Mouse (Mus musculus): Measurements from ENCODE around the gene Auts2. TPM values are rescaled to one million over a fixed set of nuclear protein-coding genes. Genes with fewer than 3 reads are reported as not detected.

Auts2 gene
- total RNA-seq, 2 experiments from 2014 or later, result 3.3 TPM; not detected in 1

DNA sequence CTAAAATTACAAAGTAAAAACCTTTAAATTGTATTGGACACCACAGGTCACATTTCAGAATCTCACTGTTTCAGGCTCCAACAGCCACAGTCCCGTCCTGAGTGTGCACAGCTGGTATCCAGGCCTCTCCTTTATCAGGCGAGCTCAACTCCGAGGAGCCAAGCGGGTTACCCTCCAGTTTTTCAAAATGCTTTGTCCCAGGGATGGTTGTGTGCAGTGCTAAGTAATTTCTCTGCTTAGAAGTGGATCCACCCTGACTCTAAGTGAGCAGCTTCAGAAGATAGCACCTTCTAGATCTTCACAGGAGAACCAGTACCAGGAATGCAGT is 381.0 kb downstream of the Auts2 start:
- ATAC-seq (replicated peaks; ENCODE audit: low FRiP score, low TSS enrichment, poor library complexity, severe bottlenecking), result no peak

DNA sequence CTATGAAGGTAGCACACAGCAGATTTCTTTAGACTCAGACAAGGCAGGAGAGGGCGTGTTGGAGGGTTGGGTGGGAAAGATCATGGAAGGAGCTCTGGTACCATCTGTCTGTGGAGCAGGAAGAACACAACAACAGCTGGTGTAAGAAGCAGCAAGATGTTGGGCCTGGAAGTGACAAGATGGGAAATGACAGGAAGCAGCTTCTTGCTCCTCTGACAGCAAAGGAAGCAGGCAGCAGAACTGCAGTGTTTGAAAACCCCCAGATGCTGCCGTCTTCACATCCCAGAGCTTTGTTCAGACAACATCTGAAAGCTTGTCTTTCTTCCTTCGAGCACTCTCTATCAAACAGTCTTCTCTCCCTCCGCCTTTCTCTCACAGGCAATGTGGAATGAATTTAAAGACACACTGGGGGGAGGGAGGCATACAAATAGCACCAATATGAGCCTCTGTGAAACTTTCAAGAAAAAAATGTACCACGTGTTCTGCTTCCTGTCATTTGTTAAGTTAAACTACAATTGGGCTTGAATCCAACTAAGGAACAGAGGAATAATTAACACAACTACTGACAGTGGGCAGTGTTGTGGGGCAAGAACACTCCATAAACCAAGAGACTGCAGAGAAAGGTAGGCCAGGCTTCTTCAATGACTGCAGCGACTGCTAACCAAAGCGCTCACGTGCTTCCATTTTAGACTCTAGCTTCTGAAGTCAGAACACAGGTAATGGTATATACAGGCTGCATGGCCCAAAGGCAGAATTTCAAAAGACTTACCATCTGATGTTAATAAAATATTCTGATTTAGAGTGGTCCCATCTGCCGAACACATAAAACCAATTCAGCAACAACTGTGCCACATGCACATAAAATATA is 381.6 kb downstream of the Auts2 start:
- ATAC-seq (replicated peaks; ENCODE audit: low FRiP score, low TSS enrichment, poor library complexity, severe bottlenecking), result no peak

DNA sequence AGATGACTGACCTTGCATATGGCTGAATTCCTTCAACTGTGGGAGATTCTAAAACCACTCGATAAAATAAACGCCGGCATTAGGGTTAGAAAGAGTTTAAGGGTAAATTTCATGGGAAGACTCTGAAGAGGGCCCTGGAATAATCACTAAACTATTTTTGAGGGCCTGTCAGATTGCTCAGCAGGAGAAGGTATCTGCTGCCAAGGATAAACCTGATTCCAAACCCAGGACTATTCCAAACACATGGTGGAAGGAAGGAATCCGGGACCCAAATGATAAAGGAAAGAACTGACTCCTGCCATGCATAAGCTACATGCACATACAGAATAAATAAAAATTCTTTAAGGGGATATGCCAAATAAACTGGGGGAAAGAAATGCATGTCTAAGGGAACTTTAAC is 399.0 kb downstream of the Auts2 start:
- ATAC-seq (replicated peaks; ENCODE audit: low FRiP score, low TSS enrichment, poor library complexity, severe bottlenecking), result no peak

DNA sequence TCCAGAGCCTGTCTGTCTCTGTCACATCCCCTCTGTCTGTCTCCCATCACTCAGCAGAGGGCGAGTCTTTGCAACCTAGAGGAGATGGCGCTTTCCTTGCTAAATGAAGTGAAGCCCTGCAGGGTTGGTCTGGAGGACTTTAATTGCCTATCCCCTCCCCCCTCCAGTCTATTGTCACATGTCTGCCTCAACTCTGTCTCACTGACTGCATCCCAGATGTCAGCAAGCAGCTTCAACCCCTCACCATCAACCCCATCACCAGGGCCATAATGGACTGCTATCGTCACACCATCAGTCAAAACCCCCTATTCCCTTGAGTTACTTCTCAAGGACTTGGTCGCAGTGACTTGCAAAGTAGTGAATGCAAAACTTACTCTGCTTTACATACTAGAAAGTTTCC is 402.3 kb downstream of the Auts2 start:
- no peak for ATAC-seq (replicated peaks; ENCODE audit: low FRiP score, low TSS enrichment, poor library complexity, severe bottlenecking)

DNA sequence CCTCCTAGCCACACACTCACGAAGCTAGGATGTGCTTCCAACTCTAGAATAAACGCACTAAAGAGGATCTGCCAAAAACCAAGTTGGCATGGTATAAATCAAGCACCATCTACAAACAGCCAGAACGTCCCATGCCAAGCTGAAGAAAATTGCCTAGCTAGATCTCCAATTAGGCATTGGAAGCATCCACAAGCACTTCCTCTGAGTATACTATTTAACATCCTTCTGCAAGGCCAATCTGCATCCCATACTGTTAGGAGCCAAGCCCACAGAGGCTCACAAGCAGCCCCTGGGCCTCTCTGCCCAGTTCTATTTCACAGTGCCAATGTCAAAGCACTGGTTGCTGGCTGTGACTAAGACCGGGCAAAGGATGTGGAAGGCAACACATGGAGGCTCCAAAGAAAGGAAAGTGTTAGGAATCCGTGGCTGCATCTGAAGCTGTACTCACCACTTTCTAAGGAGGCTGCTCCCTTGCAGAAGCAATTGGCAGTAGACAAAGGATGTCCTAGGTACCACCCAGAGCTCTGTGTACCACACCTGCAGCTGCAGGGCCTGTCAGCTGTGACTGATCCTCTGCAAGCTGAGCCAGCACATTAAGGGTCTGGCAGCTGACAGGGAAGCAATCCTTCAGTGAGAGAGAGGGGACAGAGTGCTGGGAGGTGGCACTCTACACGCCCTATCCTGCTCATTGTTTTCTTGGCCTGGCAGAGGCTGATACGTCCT is 407.0 kb downstream of the Auts2 start:
- ATAC-seq (replicated peaks; ENCODE audit: low FRiP score, low TSS enrichment, poor library complexity, severe bottlenecking), result no peak

DNA sequence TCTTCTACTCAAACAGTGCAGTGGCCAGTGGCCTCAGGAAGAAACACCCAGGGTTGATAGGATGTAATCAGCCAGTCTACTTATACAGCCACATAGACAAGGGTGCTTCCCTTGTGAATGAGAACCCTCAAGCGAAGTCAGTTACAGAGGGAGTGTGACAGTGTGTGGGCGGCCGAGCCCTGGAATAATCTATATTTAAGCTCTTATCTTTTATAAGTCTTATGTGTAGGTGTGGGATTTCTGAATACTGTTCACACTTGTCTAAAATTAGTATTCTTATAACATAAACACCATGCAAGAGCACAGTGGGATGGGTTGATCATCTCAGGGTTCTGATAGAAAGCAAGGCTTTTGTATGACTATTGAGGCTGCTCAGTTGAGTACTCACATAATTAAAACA is 411.2 kb downstream of the Auts2 start:
- no peak for ATAC-seq (replicated peaks; ENCODE audit: low FRiP score, low TSS enrichment, poor library complexity, severe bottlenecking)

DNA sequence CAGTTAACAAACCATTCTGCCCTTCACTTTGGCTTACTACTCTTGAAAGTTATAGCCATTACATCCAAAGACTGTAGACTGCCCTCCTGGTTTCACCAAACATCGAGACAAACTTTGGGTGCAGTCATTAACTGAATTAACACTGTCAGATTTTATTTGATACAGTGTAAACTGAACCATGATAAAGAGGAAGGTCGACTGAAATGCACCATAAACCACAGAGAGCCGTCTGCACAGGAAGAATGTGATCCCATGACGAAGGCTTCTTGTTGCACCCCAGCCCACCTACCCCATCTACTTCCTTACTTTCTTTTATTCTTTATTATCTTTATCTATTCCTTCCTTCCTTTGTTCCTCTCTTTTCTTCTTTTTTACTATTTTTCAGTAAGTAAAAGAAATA is 412.6 kb downstream of the Auts2 start:
- ATAC-seq (replicated peaks; ENCODE audit: low FRiP score, low TSS enrichment, poor library complexity, severe bottlenecking), result no peak

DNA sequence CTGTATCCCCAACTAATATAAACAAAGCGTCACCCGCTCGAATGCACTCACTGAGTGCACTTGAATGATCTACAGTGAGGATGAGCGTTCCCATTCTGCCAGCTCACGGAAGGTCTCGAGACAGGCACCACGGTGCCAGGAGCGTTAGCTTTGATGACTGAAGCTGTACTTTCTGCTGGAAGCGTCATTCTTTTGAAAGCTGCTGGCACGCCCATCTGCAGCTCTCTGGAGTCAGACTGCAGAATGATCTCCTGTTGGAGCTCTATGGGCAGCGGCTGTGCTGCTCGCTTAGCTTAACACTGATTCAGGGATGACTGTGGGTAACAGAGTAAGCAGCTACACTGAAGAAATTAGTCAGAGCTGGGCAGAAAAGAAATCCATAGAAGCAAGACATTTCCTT is 416.5 kb downstream of the Auts2 start:
- no peak for ATAC-seq (replicated peaks; ENCODE audit: low FRiP score, low TSS enrichment, poor library complexity, severe bottlenecking)

DNA sequence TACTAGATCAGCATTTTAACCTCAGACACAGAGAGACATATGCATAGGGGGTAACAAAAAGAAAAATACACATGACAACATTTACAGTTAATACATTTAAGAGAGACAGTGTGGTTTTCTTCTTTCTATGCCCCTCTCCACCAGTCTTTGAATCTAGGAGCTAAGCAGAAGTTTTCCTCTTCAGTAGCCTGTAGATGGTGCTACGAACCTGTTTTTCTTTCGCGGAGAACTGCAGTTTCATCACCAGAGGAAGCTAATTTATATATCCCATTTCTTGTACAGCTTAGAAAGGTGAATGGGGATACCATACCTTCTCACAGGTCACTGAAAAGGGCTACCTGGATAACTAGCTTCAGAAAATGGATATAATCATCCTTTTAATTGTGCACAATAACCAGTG is 427.5 kb downstream of the Auts2 start:
- ATAC-seq (replicated peaks; ENCODE audit: low FRiP score, low TSS enrichment, poor library complexity, severe bottlenecking), result no peak

DNA sequence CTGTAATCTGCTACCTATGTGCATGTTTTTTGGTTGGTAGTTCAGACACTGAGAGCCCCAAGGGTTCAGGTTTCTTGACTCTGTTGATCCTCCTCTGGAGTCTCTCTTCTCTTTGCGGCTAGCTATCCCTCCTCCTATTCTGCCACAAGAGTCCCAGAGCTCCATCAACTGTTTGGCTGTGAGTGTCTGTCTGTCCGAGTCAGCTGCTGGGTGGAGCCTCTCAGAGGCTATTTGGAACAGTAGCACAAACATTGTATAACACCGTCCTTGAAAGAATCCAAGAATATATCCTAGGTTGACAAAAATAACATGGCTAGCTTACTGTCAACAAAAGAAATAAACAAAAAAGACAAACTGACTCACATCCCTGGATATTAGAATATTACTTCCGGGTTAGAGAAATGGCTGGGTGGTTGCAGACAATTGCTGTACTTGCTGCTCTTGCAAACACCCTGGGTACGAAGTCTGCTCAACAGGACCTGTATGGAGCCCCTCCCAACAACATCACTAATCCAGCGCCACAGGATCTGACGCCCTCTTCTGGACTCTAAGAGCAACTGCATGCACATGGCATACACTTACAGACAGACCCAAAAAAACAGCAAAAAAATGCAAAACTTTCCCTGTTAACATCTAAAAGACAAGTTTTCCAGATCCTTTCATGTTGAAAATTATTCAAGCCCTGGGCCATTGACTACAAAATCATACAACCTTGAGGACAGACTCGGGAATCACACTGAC is 428.4 kb downstream of the Auts2 start:
- ATAC-seq (replicated peaks; ENCODE audit: low FRiP score, low TSS enrichment, poor library complexity, severe bottlenecking), result no peak

DNA sequence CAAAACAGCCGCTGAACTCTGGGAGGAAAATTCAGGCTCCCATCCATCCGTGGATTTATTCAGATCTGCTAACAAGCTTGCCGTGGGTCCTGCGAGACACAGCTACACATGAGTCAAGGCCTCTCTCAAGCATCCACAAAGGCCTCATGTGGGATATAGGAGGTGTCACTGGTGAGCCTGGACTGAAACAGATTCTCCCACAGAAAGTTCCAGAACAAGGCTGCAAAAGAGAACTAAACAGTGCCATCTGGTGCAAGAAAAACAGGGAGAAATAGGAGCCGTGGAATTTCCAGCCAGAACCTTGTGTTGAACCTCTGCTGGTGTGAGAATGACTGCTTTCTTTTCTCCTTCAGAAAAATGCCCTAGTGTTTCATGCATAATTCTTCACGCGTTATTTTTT is 429.7 kb downstream of the Auts2 start:
- ATAC-seq (replicated peaks; ENCODE audit: low FRiP score, low TSS enrichment, poor library complexity, severe bottlenecking), result no peak

DNA sequence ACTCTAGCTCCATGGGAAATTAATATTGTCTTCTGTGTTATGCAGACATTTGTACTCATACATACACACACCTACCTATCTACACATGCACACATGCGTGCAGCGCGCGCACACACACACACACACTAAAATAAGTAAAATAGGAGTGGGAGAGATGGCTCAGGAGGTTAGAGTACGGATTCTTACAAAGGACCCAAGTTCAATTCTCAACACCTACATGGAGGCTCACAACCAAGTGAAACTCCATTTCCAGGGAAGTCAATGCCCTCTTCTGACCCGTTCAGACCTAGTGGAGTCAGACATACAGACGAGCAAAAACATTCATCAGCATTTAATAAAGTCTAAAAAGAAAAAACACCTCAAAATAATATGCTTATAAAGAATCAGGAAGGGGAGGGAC is 430.5 kb downstream of the Auts2 start:
- no peak for ATAC-seq (replicated peaks; ENCODE audit: low FRiP score, low TSS enrichment, poor library complexity, severe bottlenecking)

DNA sequence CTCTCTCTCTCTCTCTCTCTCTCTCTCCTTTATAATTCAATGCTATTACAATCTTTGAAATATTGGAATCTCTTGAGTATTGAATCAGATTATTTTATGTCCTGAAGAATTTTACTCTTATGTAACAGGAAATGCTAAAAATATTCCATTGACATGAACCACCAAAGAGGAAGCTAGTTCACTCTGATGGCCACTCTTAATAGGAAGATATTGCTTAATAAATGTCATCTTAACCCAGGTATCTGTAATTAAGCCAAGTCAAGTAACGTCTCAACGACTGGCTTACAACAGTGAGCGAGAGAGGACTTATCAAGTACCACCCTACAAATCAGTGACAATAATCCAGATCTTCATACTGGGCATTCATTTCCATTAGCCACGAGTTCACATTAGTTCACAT is 440.7 kb downstream of the Auts2 start:
- no peak for ATAC-seq (replicated peaks; ENCODE audit: low FRiP score, low TSS enrichment, poor library complexity, severe bottlenecking)

DNA sequence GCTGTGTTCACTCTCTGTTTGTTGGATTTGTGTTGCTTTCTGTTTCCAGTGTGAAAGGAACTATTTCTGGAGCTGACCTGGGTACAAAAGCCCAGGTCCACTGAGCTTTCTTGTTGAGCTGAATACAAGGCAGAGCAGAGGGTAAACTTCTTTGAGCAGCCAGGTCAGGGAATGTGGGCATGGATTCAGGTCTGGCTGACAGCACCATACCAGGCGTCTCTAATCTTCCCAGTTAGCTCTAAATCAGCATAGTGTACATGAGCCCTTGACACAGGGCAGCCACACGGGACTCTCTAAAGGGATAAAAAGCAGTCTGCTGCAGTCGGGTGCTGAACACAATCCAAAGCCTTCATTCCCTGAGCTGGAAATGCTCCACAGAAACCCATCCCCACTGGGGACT is 444.7 kb downstream of the Auts2 start:
- ATAC-seq (replicated peaks; ENCODE audit: low FRiP score, low TSS enrichment, poor library complexity, severe bottlenecking), result no peak

DNA sequence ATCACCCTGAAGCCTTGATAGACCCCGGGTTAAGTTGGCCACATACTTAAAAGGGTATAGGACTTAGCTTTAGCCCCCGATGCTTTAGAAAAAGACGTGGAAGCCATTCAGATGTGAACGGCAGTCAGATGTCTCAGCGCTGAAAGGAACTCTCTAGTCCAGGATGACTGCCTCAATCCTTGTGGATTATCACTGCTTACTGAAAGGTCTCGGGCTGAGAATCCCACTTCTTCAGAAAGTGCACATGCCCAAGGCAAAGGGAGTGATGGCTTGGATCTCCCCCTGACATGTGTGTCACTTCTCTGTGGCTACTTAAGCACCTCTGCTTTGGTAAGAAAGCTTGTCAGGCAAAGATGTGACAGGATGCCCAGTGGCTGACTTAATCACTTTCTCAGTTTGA is 450.4 kb downstream of the Auts2 start:
- ATAC-seq (replicated peaks; ENCODE audit: low FRiP score, low TSS enrichment, poor library complexity, severe bottlenecking), result no peak

DNA sequence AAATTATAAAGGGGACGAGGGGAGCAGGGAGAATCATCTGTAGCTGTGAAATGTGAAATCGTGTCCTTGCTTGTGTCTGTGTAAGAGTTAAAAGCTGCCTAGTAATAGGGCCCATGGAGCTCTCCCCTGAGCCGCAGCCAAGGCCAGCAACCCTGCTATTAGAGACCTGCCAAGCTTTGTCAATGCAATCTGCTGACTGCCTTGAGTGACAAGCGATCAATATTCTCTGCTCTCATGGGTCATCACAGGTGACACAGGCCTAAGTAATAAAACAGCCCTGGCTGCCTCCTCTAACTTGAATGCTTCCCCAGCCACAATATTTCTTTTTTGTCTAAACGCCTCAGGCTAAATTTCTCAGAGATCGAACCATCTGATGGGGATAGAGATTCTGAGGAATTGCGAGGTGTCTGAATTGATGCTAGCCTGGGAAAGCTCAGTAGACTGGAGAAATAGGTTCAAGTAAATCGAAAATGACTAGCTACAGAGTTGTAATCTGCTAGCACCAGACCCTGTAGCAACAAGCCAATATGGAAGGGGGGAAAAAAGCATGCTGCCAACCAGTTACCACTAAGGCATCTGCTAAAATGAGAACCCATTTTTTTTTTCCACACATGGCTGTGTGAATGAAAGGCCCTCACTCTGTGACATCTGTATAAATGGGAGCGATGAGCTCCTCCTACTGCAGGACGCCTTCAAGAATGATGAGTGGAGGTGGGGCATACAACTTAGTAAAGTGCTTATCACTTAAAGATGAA is 453.5 kb downstream of the Auts2 start:
- ATAC-seq (replicated peaks; ENCODE audit: low FRiP score, low TSS enrichment, poor library complexity, severe bottlenecking), result no peak

DNA sequence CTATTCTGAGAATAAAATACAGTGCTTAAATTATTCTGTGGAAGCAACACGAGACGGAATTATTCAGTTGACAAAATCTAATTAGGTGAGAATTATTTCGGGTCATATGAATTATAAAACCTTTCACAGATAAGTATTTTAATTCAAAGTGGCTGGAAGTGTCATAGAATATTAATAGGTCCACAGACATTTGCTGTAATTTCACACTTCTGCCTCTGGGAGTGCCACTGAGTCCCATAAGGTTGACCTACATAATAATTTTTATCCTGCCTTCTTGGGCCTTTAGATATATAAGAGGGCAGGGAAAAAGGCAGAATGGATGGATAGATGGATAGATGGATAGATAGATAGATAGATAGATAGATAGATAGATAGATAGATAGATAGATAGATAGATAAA is 454.6 kb downstream of the Auts2 start:
- no peak for ATAC-seq (replicated peaks; ENCODE audit: low FRiP score, low TSS enrichment, poor library complexity, severe bottlenecking)

DNA sequence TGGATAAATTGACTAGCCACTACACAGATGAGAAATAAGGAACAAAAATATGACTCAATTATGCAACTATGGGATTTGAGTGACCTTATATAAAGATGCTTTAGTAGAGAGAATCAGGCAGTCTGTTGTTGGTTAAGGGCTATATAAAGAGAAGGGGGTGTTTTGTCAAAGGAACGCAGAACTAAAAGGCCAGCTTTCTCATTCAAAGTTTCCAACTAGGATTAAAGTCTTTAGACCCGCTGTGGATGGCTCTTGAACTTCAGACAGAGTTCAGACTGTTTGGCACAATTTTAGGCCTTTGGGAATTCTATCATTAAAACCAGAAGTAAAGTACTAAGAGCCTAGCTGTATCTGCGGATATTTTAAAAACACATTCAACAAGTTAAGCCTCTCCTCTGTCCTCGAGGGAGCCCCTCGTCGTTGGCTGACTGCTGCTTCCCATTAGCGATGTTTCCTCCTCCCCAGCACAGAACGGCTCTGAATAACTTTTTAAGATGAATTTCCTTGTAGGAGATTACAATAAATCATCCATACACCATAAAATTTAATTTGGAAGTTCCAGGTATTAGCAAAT is 459.3 kb downstream of the Auts2 start:
- ATAC-seq (replicated peaks; ENCODE audit: low FRiP score, low TSS enrichment, poor library complexity, severe bottlenecking), result no peak

DNA sequence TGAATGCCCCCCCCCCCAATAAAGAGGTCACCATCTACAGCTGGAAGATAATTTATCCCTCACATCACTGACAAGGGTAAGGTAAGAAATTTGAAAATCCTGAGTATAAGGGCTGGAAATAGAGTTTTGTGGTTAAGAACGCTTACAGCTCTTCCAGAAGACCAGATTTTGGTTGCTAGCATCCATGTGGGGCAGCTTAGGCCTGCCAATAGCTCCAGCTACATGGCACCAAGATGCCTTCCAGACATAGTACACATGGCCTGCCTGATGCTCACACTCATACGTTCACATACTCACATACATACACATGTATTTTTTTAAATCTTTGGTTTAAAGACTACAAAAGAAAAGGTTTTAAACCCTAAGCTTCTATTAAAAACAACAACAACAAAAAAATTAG is 467.2 kb downstream of the Auts2 start:
- no peak for ATAC-seq (replicated peaks; ENCODE audit: low FRiP score, low TSS enrichment, poor library complexity, severe bottlenecking)

Measured in megakaryocyte-erythroid progenitor cell, adult 5-6 weeks (primary cell).